Mouse (Mus musculus) cerebellum, adult 2 months (tissue): ENCODE measurements at regions not wholly inside any gene's neighbourhood (a gene's known extent, or its start where the extent isn't known, plus 50 kb on each side); places are given as distances from the start of the nearest gene placed in this dataset.
A peak's percentile ranks its signal among the peaks of the same experiment; 100 is the strongest.
"Not testable (repeated sequence)": the region's sequence is repeated elsewhere in the genome, so short reads cannot be mapped to it uniquely, and the experiment has no call there.

Source experiments
- DNase-seq, 2 experiments: peaks; one replicate each; pipeline ENCODE4 v3.0.0; 2021
- H3K27ac ChIP-seq: fragments of 200-500 bp; 2 replicates; pipeline ENCODE4 v1.5.1; 2012; ENCODE audit warnings: low read length, control low read depth, inconsistent platforms; ENCODE audit not compliant: insufficient read depth
- H3K27me3 ChIP-seq: fragments of 200-500 bp; 2 replicates; pipeline ENCODE4 v1.6.1; 2012; ENCODE audit warnings: inconsistent platforms, mild to moderate bottlenecking, low read length, moderate library complexity; ENCODE audit not compliant: control insufficient read depth, insufficient read depth
- H3K4me1 ChIP-seq: fragments of 200-500 bp; 2 replicates; pipeline ENCODE4 v1.6.1; 2011; ENCODE audit warnings: low read length; ENCODE audit not compliant: control insufficient read depth, insufficient read depth
- H3K4me3 ChIP-seq: fragments of 200-500 bp; replicated peaks from 2 replicates; pipeline ENCODE3; 2011; ENCODE audit warnings: mild to moderate bottlenecking, low read depth, low read length, control low read depth; ENCODE audit not compliant: insufficient read depth
- CTCF ChIP-seq: fragments of 200-500 bp; IDR thresholded peaks from 2 replicates; pipeline ENCODE4 v1.5.1; 2011; ENCODE audit warnings: low read depth, mild to moderate bottlenecking, control low read depth, low read length, moderate library complexity, borderline replicate concordance; ENCODE audit not compliant: insufficient read depth
- POLR2A ChIP-seq: fragments of 200-500 bp; IDR thresholded peaks from 2 replicates; pipeline ENCODE4 v1.6.1; 2011; ENCODE audit warnings: low read length, control low read depth, borderline replicate concordance; ENCODE audit not compliant: insufficient read depth
- WGBS: fragments of 180-500 bp; shearing (Covaris S2); methylation state at CpG from one replicate; pipeline ENCODE4 v1.1.7; 2018; 5-methylcytosine and 5-hydroxymethylcytosine counted together

DNA sequence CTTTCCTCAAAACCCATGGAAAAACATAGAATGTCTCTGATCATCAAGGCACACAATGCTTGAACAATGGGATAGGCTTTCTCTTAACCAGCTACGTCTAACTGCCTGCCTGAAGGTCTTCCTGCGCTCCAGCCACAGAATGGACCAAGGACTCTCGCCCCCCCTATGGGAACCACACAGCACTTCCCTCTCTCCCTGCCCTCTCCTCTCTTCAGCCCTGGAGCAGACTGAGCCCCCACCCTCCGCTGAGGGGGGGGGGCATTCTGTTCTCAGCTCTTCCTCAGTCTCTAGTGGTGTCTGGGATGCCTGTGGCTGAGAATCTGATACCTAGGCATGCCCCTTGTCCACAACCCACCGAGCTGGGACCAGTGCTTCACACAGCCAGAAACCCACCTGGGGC, 222.3 kb upstream of the Cntn5 start:
- 79% methylated on average over 5 of the region's 5 CpGs for WGBS

DNA sequence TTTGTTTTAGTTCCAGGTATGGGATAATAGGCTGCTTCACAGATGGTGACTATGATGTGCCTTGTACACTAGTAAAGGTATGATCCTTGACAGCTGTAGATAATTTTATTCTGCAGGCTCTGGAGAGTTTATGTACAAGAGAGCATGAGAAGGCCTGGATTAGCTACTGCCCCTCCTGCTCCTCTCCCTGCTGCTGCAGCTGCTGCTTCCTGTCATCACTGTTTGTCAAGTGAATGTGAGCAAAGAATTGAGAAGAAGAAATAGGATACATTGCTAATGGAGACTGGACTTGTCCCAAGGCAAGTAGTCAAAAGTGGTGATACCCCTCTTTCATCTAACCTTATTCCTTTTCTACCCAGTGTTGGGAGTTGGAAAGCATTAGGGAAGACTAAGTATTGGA, 214.6 kb upstream of the Cntn5 start:
- H3K4me3 ChIP-seq: no peak overlapping the region
- no peak for DNase-seq
- no peaks in the 10 kb centered on the region for H3K4me1 ChIP-seq
- H3K27me3 ChIP-seq: no peaks in the 10 kb centered on the region
- H3K27ac ChIP-seq: no peak overlapping the region
- TF ChIP-seq CTCF (no peak), POLR2A (no peak)

More for the DNA sequence above, 222.3 kb upstream of the Cntn5 start:
- no peak overlapping the region for H3K27ac ChIP-seq
- TF ChIP-seq CTCF (no peak), POLR2A (no peak)
- H3K27me3 ChIP-seq: no peaks in the 10 kb centered on the region
- no peaks in the 10 kb centered on the region for H3K4me1 ChIP-seq
- DNase-seq: no peak
- no peak overlapping the region for H3K4me3 ChIP-seq

DNA sequence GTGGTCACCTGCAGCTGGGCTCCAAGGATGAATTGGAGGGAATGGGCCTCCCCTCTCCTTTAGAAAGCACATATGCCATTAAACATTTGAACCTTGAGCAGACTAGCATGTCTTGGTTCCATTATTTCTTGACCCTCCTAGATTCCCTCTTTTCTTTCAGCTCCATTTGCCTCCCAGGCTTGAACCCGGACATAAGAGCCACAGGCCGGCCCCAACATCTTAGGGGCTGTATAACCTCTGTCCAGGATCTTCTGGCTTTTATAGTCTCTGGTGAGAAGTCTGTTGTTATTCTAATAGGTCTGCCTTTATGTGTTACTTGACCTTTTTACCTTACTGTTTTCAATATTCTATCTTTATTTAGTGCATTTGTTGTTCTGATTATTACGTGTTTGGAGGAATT, 203.3 kb upstream of the Cntn5 start:
- 76% methylated on average over 3 of the region's 3 CpGs for WGBS
- H3K4me3 ChIP-seq, DNase-seq, H3K27ac ChIP-seq, H3K4me1 ChIP-seq, H3K27me3 ChIP-seq: not testable (repeated sequence)

DNA sequence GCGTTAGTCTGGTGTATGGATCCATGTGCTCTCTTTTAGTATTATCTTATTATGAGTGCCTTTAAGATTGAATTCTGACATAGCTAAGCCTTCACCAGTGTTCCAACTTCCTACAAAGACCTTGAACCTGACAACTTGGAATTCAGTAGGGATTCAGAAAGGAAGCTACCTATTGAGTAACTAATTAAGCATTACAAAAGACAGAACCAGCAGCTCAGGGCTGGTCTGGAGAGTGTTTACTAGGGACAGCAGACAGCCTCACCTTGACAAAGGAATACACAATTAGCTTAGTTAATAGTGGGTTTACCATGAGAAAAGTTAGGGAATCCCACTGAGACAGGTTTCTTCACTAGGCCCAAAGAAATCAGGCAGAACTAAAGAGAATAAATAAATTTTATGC, 202.6 kb upstream of the Cntn5 start:
- H3K4me3 ChIP-seq, H3K4me1 ChIP-seq, H3K27me3 ChIP-seq, H3K27ac ChIP-seq, DNase-seq: not testable (repeated sequence)
- WGBS: 95% methylated on average over 1 of the region's 1 CpGs

DNA sequence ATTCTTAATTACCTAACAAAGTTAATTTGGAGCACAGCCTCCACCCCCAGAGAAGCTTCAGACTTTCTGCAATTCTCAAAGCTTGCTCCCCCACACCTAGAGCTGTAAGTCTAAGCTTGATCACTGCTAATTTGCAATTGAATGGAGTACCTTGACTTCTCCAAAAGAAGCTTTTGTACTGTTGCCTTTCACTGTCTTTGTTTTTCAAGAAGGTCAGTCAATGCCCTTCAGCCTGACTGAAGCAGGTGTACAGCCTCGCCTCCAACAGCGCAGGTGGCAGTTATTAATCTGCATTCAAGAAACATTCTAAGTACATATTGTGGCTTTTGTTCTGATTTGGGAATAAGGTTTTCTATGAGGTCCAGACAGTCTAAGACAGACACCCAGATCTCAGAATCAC, 201.7 kb upstream of the Cntn5 start:
- 91% methylated on average over 2 of the region's 2 CpGs for WGBS
- TF ChIP-seq POLR2A (no peak), CTCF (no peak)
- no peak for DNase-seq

DNA sequence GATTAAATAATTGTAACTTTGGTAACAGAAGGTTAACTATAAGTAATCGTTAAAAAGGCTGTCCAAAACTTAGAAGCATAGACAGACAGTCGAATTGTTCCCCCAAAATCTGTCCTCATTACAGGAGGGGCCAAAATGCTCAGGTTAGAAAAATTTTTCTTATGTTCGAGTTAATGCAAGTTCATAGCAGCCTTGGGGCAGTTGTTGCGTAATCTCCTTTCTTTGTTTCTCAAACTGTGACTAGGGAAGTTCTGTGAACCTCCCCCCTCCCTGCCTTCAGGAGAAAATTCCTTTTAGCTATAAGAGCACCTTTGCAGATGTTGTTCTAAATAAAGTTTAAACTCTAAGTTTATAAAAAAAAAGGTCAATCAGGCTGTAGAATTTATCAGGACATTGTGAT, 198.9 kb upstream of the Cntn5 start:
- H3K27ac ChIP-seq: no peak overlapping the region
- no peak overlapping the region for H3K4me3 ChIP-seq
- DNase-seq: no peak
- H3K27me3 ChIP-seq: no peaks in the 10 kb centered on the region; the same call in 1 of the 2 replicates
- no peaks in the 10 kb centered on the region for H3K4me1 ChIP-seq
- TF ChIP-seq CTCF (no peak), POLR2A (no peak)
- 82% methylated on average over 4 of the region's 4 CpGs for WGBS

More for the DNA sequence above, 201.7 kb upstream of the Cntn5 start:
- no peak overlapping the region for H3K27ac ChIP-seq
- no peaks in the 10 kb centered on the region; the same call in 1 of the 2 replicates for H3K27me3 ChIP-seq
- no peak overlapping the region for H3K4me3 ChIP-seq
- H3K4me1 ChIP-seq: no peaks in the 10 kb centered on the region

DNA sequence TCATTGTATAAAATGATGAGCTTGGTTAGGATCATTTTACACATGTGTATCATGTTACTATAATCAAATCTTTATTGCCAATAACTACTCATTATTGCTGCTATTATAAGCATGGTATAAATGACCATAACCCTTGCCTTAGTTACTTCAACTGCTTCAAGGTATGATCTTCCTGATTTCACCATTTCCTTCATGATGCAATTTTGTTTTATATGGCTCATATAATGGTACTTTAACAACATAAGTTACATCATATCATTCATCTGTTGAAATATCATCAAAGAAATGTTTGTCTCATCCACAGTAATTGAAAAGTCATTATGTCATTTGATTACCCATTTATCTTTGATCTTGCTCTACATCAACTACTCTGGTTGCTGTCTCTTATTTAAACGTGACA, 188.3 kb upstream of the Cntn5 start:
- Histone ChIP-seq H3K4me3 (no peak overlapping the region), H3K27me3 (no peaks in the 10 kb centered on the region), H3K27ac (no peak overlapping the region), H3K4me1 (no peaks in the 10 kb centered on the region)
- WGBS: 90% methylated on average over 1 of the region's 1 CpGs
- no peak for TF ChIP-seq CTCF
- no peak for TF ChIP-seq POLR2A
- no peak for DNase-seq

DNA sequence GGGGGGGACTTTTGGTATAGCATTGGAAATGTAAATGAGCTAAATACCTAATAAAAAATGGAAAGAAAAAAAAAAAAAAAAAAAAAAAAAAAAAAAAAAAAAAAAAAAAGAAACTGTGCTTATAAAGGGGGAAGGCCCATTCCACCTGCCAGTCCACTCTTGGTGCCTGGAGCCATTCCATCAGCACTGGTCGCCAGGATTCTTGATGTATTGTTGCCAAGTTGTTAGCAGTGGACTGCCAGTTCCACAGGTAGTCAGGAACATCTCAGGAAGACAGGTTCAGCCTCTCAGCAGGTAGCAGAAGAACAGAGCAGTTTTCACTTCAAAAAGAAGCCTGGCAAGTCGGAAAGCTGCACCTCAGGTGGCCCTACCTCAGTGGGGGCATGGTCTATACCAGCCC, 162.6 kb upstream of the Cntn5 start:
- not testable (repeated sequence) for H3K27ac ChIP-seq, H3K4me3 ChIP-seq, H3K4me1 ChIP-seq, H3K27me3 ChIP-seq
- WGBS: 20% methylated on average over 2 of the region's 2 CpGs
- peak; percentile 51 to 69 for DNase-seq

DNA sequence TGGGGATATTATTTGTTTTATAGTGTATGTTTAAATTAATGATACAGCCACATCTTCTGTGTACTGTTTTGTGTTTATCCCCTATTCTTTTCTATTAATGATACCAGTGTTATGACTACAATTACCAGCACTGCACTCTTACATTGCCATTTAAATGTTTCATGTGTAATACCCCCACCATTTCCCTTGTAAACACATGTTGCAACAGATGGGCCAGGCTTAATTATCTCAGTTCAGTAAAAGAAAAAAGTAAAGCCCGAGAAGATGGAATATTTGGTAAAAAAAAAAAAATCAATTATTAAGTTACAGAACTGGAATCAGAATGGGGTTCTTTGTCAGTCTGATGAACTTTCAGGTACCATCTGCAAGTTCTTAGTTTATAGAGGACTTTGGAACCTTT, 158.3 kb upstream of the Cntn5 start:
- TF ChIP-seq CTCF: no peak
- WGBS: 17% methylated on average over 1 of the region's 1 CpGs
- Histone ChIP-seq H3K4me1 (no peaks in the 10 kb centered on the region), H3K4me3 (no peak overlapping the region), H3K27ac (no peak overlapping the region), H3K27me3 (no peaks in the 10 kb centered on the region)
- no peak for DNase-seq
